Mouse (Mus musculus) hindbrain, embryonic 14.5 days (tissue): ENCODE results near the gene Auts2. TPM values are rescaled to one million over a fixed set of nuclear protein-coding genes. Genes with fewer than 3 reads are reported as not detected.

Source experiments
- ATAC-seq: fragments of 200-750 bp; cut with Nextera tagmentation; 2 replicates; pipeline ENCODE4 v1.8.0; 2017; ENCODE audit warnings: moderate number of reproducible peaks, mild to moderate bottlenecking, moderate TSS enrichment, moderate library complexity; ENCODE audit not compliant: low FRiP score
- DNase-seq: peaks from one replicate; pipeline ENCODE4 v3.0.0-alpha.2; 2015; ENCODE audit warnings: low spot score
- H3K27ac ChIP-seq: fragments of 300-500 bp; sonication (generic); 2 replicates; pipeline ENCODE4 v1.5.1; 2014; ENCODE audit warnings: mild to moderate bottlenecking, moderate library complexity
- H3K27me3 ChIP-seq: fragments of 300-500 bp; sonication (generic); 2 replicates; pipeline ENCODE4 v1.6.1; 2014; ENCODE audit warnings: mild to moderate bottlenecking, low read length, mixed read lengths; ENCODE audit not compliant: control insufficient read depth, insufficient read depth
- H3K36me3 ChIP-seq: fragments of 300-500 bp; sonication (generic); replicated peaks from 2 replicates; pipeline ENCODE4 v1.6.1; 2014; ENCODE audit not compliant: control insufficient read depth, insufficient read depth
- H3K4me1 ChIP-seq: fragments of 300-500 bp; sonication (generic); replicated peaks from 2 replicates; pipeline ENCODE4 v1.6.1; 2014; ENCODE audit warnings: antibody characterized with exemption, low read length, mixed read lengths; ENCODE audit not compliant: control insufficient read depth, insufficient read depth
- H3K4me2 ChIP-seq: fragments of 300-500 bp; sonication (generic); replicated peaks from 2 replicates; pipeline ENCODE4 v1.6.1; 2014; ENCODE audit warnings: mild to moderate bottlenecking, moderate library complexity
- H3K4me3 ChIP-seq: fragments of 300-500 bp; sonication (generic); replicated peaks from 2 replicates; pipeline ENCODE4 v1.5.1; 2014; ENCODE audit warnings: mild to moderate bottlenecking, low read length
- H3K9ac ChIP-seq: fragments of 300-500 bp; sonication (generic); 2 replicates; pipeline ENCODE4 v1.6.1; 2014
- H3K9me3 ChIP-seq: fragments of 300-500 bp; sonication (generic); 2 replicates; pipeline ENCODE4 v1.6.1; 2016; ENCODE audit warnings: low read length; ENCODE audit not compliant: control insufficient read depth
- WGBS: fragments of 180-500 bp; shearing (Covaris S2); extraction: QIAGEN DNeasy Blood & Tissue Kit; methylation state at CpG from one replicate; pipeline ENCODE4 v1.1.7; 2014; 5-methylcytosine and 5-hydroxymethylcytosine counted together
- polyA plus RNA-seq: library from polyadenylated mRNA; unstranded; fragments of >200 nt; fragmentation: Nextera tagmentation; extraction: Ambion mirVana; gene quantifications from 2 replicates; pipeline ENCODE4 v1.2.1, GENCODE M21; 2014

The Auts2 gene
- polyA plus RNA-seq, 1 experiment from 2014 or later: 61.8 TPM

- DNase-seq (no peak), ATAC-seq (no peak)
- H3K36me3 ChIP-seq: no peaks in the 10 kb centered on the region
- no peaks in the 10 kb centered on the region for H3K9me3 ChIP-seq
- H3K27ac ChIP-seq: peak overlapping the region; percentile 10; the same call in 1 of the 2 replicates
- H3K4me3 ChIP-seq: no peak overlapping the region
- H3K9ac ChIP-seq: no peak overlapping the region
- peaks cover 18% of the 10 kb centered on the region for H3K4me1 ChIP-seq
- H3K4me2 ChIP-seq: no peak overlapping the region
- no peaks in the 10 kb centered on the region for H3K27me3 ChIP-seq
- 34% methylated on average over 4 of the region's 4 CpGs for WGBS
Measured at GRCm38 (mm10) chr5:132162206-132162533, 381.0 kb downstream of the Auts2 start.

DNA sequence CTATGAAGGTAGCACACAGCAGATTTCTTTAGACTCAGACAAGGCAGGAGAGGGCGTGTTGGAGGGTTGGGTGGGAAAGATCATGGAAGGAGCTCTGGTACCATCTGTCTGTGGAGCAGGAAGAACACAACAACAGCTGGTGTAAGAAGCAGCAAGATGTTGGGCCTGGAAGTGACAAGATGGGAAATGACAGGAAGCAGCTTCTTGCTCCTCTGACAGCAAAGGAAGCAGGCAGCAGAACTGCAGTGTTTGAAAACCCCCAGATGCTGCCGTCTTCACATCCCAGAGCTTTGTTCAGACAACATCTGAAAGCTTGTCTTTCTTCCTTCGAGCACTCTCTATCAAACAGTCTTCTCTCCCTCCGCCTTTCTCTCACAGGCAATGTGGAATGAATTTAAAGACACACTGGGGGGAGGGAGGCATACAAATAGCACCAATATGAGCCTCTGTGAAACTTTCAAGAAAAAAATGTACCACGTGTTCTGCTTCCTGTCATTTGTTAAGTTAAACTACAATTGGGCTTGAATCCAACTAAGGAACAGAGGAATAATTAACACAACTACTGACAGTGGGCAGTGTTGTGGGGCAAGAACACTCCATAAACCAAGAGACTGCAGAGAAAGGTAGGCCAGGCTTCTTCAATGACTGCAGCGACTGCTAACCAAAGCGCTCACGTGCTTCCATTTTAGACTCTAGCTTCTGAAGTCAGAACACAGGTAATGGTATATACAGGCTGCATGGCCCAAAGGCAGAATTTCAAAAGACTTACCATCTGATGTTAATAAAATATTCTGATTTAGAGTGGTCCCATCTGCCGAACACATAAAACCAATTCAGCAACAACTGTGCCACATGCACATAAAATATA, 381.6 kb downstream of the Auts2 start:
- H3K4me1 ChIP-seq: peaks cover 18% of the 10 kb centered on the region
- H3K27ac ChIP-seq: peak overlapping the region; percentile 10
- H3K9ac ChIP-seq: no peak overlapping the region
- no peaks in the 10 kb centered on the region for H3K36me3 ChIP-seq
- DNase-seq (peak; percentile 52), ATAC-seq (no peak)
- no peaks in the 10 kb centered on the region for H3K9me3 ChIP-seq
- H3K27me3 ChIP-seq: no peaks in the 10 kb centered on the region
- H3K4me2 ChIP-seq: no peak overlapping the region
- 37% methylated on average over 9 of the region's 9 CpGs for WGBS
- H3K4me3 ChIP-seq: no peak overlapping the region

- no peaks in the 10 kb centered on the region for H3K36me3 ChIP-seq
- no peaks in the 10 kb centered on the region for H3K4me1 ChIP-seq
- no peak overlapping the region for H3K9ac ChIP-seq
- no peak overlapping the region for H3K4me3 ChIP-seq
- H3K4me2 ChIP-seq: no peak overlapping the region
- H3K27ac ChIP-seq: no peak overlapping the region
- 90% methylated on average over 4 of the region's 4 CpGs for WGBS
- no peaks in the 10 kb centered on the region for H3K9me3 ChIP-seq
- DNase-seq (no peak), ATAC-seq (no peak)
- no peaks in the 10 kb centered on the region for H3K27me3 ChIP-seq
Measured at GRCm38 (mm10) chr5:132144181-132144580, 399.0 kb downstream of the Auts2 start.

DNA sequence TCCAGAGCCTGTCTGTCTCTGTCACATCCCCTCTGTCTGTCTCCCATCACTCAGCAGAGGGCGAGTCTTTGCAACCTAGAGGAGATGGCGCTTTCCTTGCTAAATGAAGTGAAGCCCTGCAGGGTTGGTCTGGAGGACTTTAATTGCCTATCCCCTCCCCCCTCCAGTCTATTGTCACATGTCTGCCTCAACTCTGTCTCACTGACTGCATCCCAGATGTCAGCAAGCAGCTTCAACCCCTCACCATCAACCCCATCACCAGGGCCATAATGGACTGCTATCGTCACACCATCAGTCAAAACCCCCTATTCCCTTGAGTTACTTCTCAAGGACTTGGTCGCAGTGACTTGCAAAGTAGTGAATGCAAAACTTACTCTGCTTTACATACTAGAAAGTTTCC, 402.3 kb downstream of the Auts2 start:
- H3K4me2 ChIP-seq: no peak overlapping the region
- ATAC-seq (no peak), DNase-seq (no peak)
- no peaks in the 10 kb centered on the region for H3K27me3 ChIP-seq
- WGBS: 54% methylated on average over 4 of the region's 4 CpGs
- H3K27ac ChIP-seq: no peak overlapping the region
- H3K9me3 ChIP-seq: no peaks in the 10 kb centered on the region
- H3K9ac ChIP-seq: no peak overlapping the region
- H3K4me3 ChIP-seq: no peak overlapping the region
- H3K36me3 ChIP-seq: no peaks in the 10 kb centered on the region
- peaks cover 13% of the 10 kb centered on the region; the same call in 1 of the 2 replicates for H3K4me1 ChIP-seq

- DNase-seq: no peak
- Histone ChIP-seq H3K4me3 (no peak overlapping the region), H3K36me3 (no peaks in the 10 kb centered on the region), H3K27ac (peak overlapping the region; percentile 47; the same call in 1 of the 2 replicates), H3K27me3 (no peaks in the 10 kb centered on the region), H3K9ac (no peak overlapping the region), H3K4me2 (no peak overlapping the region), H3K9me3 (no peaks in the 10 kb centered on the region), H3K4me1 (peaks cover 14% of the 10 kb centered on the region; the same call in 1 of the 2 replicates)
- no peak; the same call in 1 of the 2 replicates for ATAC-seq
- 58% methylated on average over 7 of the region's 7 CpGs for WGBS
Measured at GRCm38 (mm10) chr5:132135941-132136663, 407.0 kb downstream of the Auts2 start.

- Histone ChIP-seq H3K9me3 (no peaks in the 10 kb centered on the region), H3K27me3 (no peaks in the 10 kb centered on the region), H3K27ac (no peak overlapping the region), H3K4me2 (no peak overlapping the region), H3K4me3 (no peak overlapping the region), H3K4me1 (peaks cover 21% of the 10 kb centered on the region; the same call in 1 of the 2 replicates), H3K36me3 (no peaks in the 10 kb centered on the region), H3K9ac (no peak overlapping the region)
- ATAC-seq: no peak
- no peak for DNase-seq
- WGBS: 97% methylated on average over 3 of the region's 3 CpGs
Measured at GRCm38 (mm10) chr5:132131948-132132347, 411.2 kb downstream of the Auts2 start.

DNA sequence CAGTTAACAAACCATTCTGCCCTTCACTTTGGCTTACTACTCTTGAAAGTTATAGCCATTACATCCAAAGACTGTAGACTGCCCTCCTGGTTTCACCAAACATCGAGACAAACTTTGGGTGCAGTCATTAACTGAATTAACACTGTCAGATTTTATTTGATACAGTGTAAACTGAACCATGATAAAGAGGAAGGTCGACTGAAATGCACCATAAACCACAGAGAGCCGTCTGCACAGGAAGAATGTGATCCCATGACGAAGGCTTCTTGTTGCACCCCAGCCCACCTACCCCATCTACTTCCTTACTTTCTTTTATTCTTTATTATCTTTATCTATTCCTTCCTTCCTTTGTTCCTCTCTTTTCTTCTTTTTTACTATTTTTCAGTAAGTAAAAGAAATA, 412.6 kb downstream of the Auts2 start:
- Histone ChIP-seq H3K9me3 (no peaks in the 10 kb centered on the region), H3K4me1 (peaks cover 16% of the 10 kb centered on the region; the same call in 1 of the 2 replicates), H3K27ac (no peak overlapping the region), H3K27me3 (no peaks in the 10 kb centered on the region), H3K4me3 (no peak overlapping the region), H3K9ac (no peak overlapping the region), H3K4me2 (no peak overlapping the region), H3K36me3 (no peaks in the 10 kb centered on the region)
- 67% methylated on average over 4 of the region's 4 CpGs for WGBS
- no peak for ATAC-seq
- no peak for DNase-seq

DNA sequence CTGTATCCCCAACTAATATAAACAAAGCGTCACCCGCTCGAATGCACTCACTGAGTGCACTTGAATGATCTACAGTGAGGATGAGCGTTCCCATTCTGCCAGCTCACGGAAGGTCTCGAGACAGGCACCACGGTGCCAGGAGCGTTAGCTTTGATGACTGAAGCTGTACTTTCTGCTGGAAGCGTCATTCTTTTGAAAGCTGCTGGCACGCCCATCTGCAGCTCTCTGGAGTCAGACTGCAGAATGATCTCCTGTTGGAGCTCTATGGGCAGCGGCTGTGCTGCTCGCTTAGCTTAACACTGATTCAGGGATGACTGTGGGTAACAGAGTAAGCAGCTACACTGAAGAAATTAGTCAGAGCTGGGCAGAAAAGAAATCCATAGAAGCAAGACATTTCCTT, 416.5 kb downstream of the Auts2 start:
- ATAC-seq: no peak
- H3K9ac ChIP-seq: no peak overlapping the region
- H3K4me1 ChIP-seq: peaks cover 16% of the 10 kb centered on the region; the same call in 1 of the 2 replicates
- WGBS: 60% methylated on average over 12 of the region's 12 CpGs
- H3K36me3 ChIP-seq: no peaks in the 10 kb centered on the region
- no peak overlapping the region for H3K4me2 ChIP-seq
- H3K27ac ChIP-seq: no peak overlapping the region
- H3K27me3 ChIP-seq: no peaks in the 10 kb centered on the region
- no peak overlapping the region for H3K4me3 ChIP-seq
- DNase-seq: no peak
- H3K9me3 ChIP-seq: no peaks in the 10 kb centered on the region

GRCm38 (mm10) chr5:132115631-132116030, 427.5 kb downstream of the Auts2 start:
- no peak for ATAC-seq
- WGBS: 66% methylated on average over 3 of the region's 3 CpGs

More at GRCm38 (mm10) chr5:132115631-132116030, 427.5 kb downstream of the Auts2 start:
- Histone ChIP-seq H3K4me2 (no peak overlapping the region), H3K4me1 (peaks cover 6% of the 10 kb centered on the region; the same call in 1 of the 2 replicates), H3K9me3 (no peaks in the 10 kb centered on the region), H3K27ac (no peak overlapping the region), H3K4me3 (no peak overlapping the region), H3K9ac (no peak overlapping the region), H3K27me3 (no peaks in the 10 kb centered on the region), H3K36me3 (no peaks in the 10 kb centered on the region)
- peak; percentile 73 for DNase-seq
